ENCODE assay signal across 8 mouse cellular contexts in genomic region chr7:30353279-30353822, GRCm38 (mm10). TPM values are rescaled to one million over a fixed set of nuclear protein-coding genes. Genes with fewer than 3 reads are reported as not detected.
DNase-seq lines count a peak whose midpoint lies in the region; ATAC-seq and TF ChIP-seq lines count a peak whose summit lies in the region.

No protein-coding gene starts in this region.

- no peak overlapping the region for H3K9ac ChIP-seq in forebrain, embryonic 12.5 days
- no peak overlapping the region for H3K9ac ChIP-seq in midbrain, postnatal 0 days (replicated peaks; ENCODE audit: low read length, poor library complexity, severe bottlenecking)
- no peak overlapping the region for H3K9ac ChIP-seq in stomach, postnatal 0 days (ENCODE audit: low read length)

- peak; percentile 80; the same call in 1 of the 2 replicates for TF ChIP-seq CTCF in testis, adult 2 months (IDR thresholded peaks at IDR 0.05; ENCODE audit: control insufficient read depth, insufficient read depth, insufficient replicate concordance, low read depth, low read length)
- peak; percentile 80 for TF ChIP-seq CTCF in midbrain, postnatal 0 days (IDR thresholded peaks at IDR 0.05)
- TF ChIP-seq CTCF in stomach, postnatal 0 days (IDR thresholded peaks at IDR 0.05; ENCODE audit: low read depth), result peak; percentile 83

- intact Hi-C loops in left cerebral cortex, postnatal 25 days (cut with DNase I), result no loop called here

- H3K4me2 ChIP-seq in forebrain, embryonic 12.5 days, result no peak overlapping the region
- H3K4me2 ChIP-seq in midbrain, postnatal 0 days (ENCODE audit: low read depth, low read length, poor library complexity, severe bottlenecking), result no peak overlapping the region
- H3K4me2 ChIP-seq in stomach, postnatal 0 days (replicated peaks; ENCODE audit: low read depth), result no peak overlapping the region

- WGBS in forebrain, embryonic 12.5 days, result 18% methylated on average over 6 of the region's 6 CpGs
- 16% methylated on average over 6 of the region's 6 CpGs for WGBS in midbrain, postnatal 0 days
- WGBS in stomach, postnatal 0 days, result 17% methylated on average over 6 of the region's 6 CpGs

- no peak overlapping the region for H3K27ac ChIP-seq in testis, adult 2 months (ENCODE audit: control insufficient read depth, insufficient read depth, low read depth, low read length)
- H3K27ac ChIP-seq in forebrain, embryonic 12.5 days, result no peak overlapping the region
- H3K27ac ChIP-seq in midbrain, postnatal 0 days (ENCODE audit: low read depth, low read length), result no peak overlapping the region
- H3K27ac ChIP-seq in stomach, postnatal 0 days (replicated peaks), result no peak overlapping the region

- H3K4me3 ChIP-seq in testis, adult 2 months (ENCODE audit: control insufficient read depth, low read depth, low read length), result peak overlapping the region; percentile 80
- no peak overlapping the region for H3K4me3 ChIP-seq in forebrain, embryonic 12.5 days (replicated peaks)
- H3K4me3 ChIP-seq in midbrain, postnatal 0 days (ENCODE audit: low read depth, low read length), result no peak overlapping the region
- no peak overlapping the region for H3K4me3 ChIP-seq in stomach, postnatal 0 days (ENCODE audit: low read depth, low read length)

- DNase-seq in testis, postnatal 14 days (ENCODE audit: low spot score), result no peak
- peak; percentile 88 for DNase-seq in brain, adult 2 months (ENCODE audit: low read depth, low spot score)
- peak; percentile 63 for DNase-seq in hindlimb bud, embryonic 11.5 days (ENCODE audit: extremely low spot score, low read depth, low spot score)
- DNase-seq in left cerebral cortex, postnatal 25 days (ENCODE audit: low spot score in 2 of 2), result peak; percentile 70 to 74
- DNase-seq in midbrain, postnatal 0 days (ENCODE audit: low spot score), result peak; percentile 86
- peak; percentile 89 for DNase-seq in stomach, postnatal 0 days (ENCODE audit: low spot score)

- H3K9me3 ChIP-seq in forebrain, embryonic 12.5 days, result no peaks in the 10 kb centered on the region
- no peaks in the 10 kb centered on the region for H3K9me3 ChIP-seq in midbrain, postnatal 0 days (ENCODE audit: low read length)
- H3K9me3 ChIP-seq in stomach, postnatal 0 days (ENCODE audit: control insufficient read depth, low read length), result no peaks in the 10 kb centered on the region

- H3K36me3 ChIP-seq in testis, adult 2 months (ENCODE audit: control insufficient read depth, insufficient read depth, low read length), result no peaks in the 10 kb centered on the region
- H3K36me3 ChIP-seq in forebrain, embryonic 12.5 days (replicated peaks), result peaks cover 13% of the 10 kb centered on the region
- H3K36me3 ChIP-seq in midbrain, postnatal 0 days (ENCODE audit: insufficient read depth, low read length), result peaks cover 26% of the 10 kb centered on the region
- H3K36me3 ChIP-seq in stomach, postnatal 0 days (ENCODE audit: control insufficient read depth, insufficient read depth, low read length), result no peaks in the 10 kb centered on the region

- TF ChIP-seq POLR2A in testis, adult 2 months (IDR thresholded peaks at IDR 0.05; ENCODE audit: control insufficient read depth, low read depth, low read length), result no peak

- ATAC-seq in forebrain, embryonic 12.5 days (ENCODE audit: low FRiP score), result peak; percentile 65
- ATAC-seq in midbrain, postnatal 0 days (ENCODE audit: low FRiP score), result peak; percentile 58; the same call in 1 of the 2 replicates
- peak; percentile 87 for ATAC-seq in stomach, postnatal 0 days (ENCODE audit: low FRiP score, low TSS enrichment)

- TF ChIP-seq EP300 in stomach, postnatal 0 days (optimal IDR thresholded peaks at IDR 0.05), result no peak

- H3K4me1 ChIP-seq in testis, adult 2 months (ENCODE audit: control insufficient read depth, insufficient read depth, low read length), result peaks cover 3% of the 10 kb centered on the region
- peaks cover 14% of the 10 kb centered on the region for H3K4me1 ChIP-seq in forebrain, embryonic 12.5 days
- H3K4me1 ChIP-seq in midbrain, postnatal 0 days (ENCODE audit: insufficient read depth, low read length), result no peaks in the 10 kb centered on the region
- no peaks in the 10 kb centered on the region; the same call in 1 of the 2 replicates for H3K4me1 ChIP-seq in stomach, postnatal 0 days (replicated peaks; ENCODE audit: control insufficient read depth, insufficient read depth)

- no peaks in the 10 kb centered on the region for H3K27me3 ChIP-seq in testis, adult 2 months (ENCODE audit: control insufficient read depth, insufficient read depth, low read length)
- H3K27me3 ChIP-seq in forebrain, embryonic 12.5 days, result peaks cover 16% of the 10 kb centered on the region
- H3K27me3 ChIP-seq in midbrain, postnatal 0 days (ENCODE audit: insufficient read depth, low read length), result 0 out of 2 replicates have a peak, but pooled peaks cover 4% of the 10 kb centered on the region
- H3K27me3 ChIP-seq in stomach, postnatal 0 days (ENCODE audit: control insufficient read depth, insufficient read depth, low read length), result no peaks in the 10 kb centered on the region

RNA-seq across cellular contexts. Expression of gene Lrfn3, which starts 9.2 kb away (rescaled TPM):
- polyA plus RNA-seq in testis, adult 2 months (2012; rRNA removed), result 0.27 and 0.35 TPM in 2 replicates
- 7.3 and 8.1 TPM in 2 replicates for polyA plus RNA-seq in forebrain, embryonic 12.5 days (2016; fragmentation: Nextera tagmentation; extraction: Ambion mirVana)
- total RNA-seq in left cerebral cortex, postnatal 25 days (2021), result 10 to 100 TPM; 34.0 to 35.2 TPM
- 44.8 and 47.5 TPM in 2 replicates for total RNA-seq in midbrain, postnatal 0 days (2014; rRNA removed)
- polyA plus RNA-seq in midbrain, postnatal 0 days (2015; fragmentation: Nextera tagmentation; extraction: Ambion mirVana), result 22.1 and 24.8 TPM in 2 replicates
- polyA plus RNA-seq in stomach, postnatal 0 days (2015; fragmentation: Nextera tagmentation; extraction: Ambion mirVana), result 2.9 and 3.3 TPM in 2 replicates

RNA-seq across cellular contexts. Expression of gene Sdhaf1, which starts 29.7 kb away (rescaled TPM):
- polyA plus RNA-seq in testis, adult 2 months (2012; rRNA removed), result 6.1 and 6.5 TPM in 2 replicates
- polyA plus RNA-seq in forebrain, embryonic 12.5 days (2016; fragmentation: Nextera tagmentation; extraction: Ambion mirVana), result 22.0 and 23.8 TPM in 2 replicates
- total RNA-seq in left cerebral cortex, postnatal 25 days (2021), result 1 to 10 TPM; 7.2 to 7.8 TPM
- 11.5 and 14.7 TPM in 2 replicates for total RNA-seq in midbrain, postnatal 0 days (2014; rRNA removed)
- 16.5 and 16.8 TPM in 2 replicates for polyA plus RNA-seq in midbrain, postnatal 0 days (2015; fragmentation: Nextera tagmentation; extraction: Ambion mirVana)
- 19.1 and 20.2 TPM in 2 replicates for polyA plus RNA-seq in stomach, postnatal 0 days (2015; fragmentation: Nextera tagmentation; extraction: Ambion mirVana)

RNA-seq across cellular contexts. Expression of gene E130208F15Rik, which starts 31.8 kb away (rescaled TPM):
- 0.18 and 0.28 TPM in 2 replicates for polyA plus RNA-seq in testis, adult 2 months (2012; rRNA removed)
- polyA plus RNA-seq in forebrain, embryonic 12.5 days (2016; fragmentation: Nextera tagmentation; extraction: Ambion mirVana), result 2.0 TPM in 1 of 2 replicates, not detected in the other
- under 1 TPM; 0.32 to 0.55 TPM for total RNA-seq in left cerebral cortex, postnatal 25 days (2021)
- 0.05 and 0.19 TPM in 2 replicates for total RNA-seq in midbrain, postnatal 0 days (2014; rRNA removed)
- polyA plus RNA-seq in midbrain, postnatal 0 days (2015; fragmentation: Nextera tagmentation; extraction: Ambion mirVana), result not detected in 2 replicates
- not detected in 2 replicates for polyA plus RNA-seq in stomach, postnatal 0 days (2015; fragmentation: Nextera tagmentation; extraction: Ambion mirVana)

RNA-seq across cellular contexts. Expression of gene Syne4, which starts 38.7 kb away (rescaled TPM):
- 7.4 and 9.6 TPM in 2 replicates for polyA plus RNA-seq in testis, adult 2 months (2012; rRNA removed)
- polyA plus RNA-seq in forebrain, embryonic 12.5 days (2016; fragmentation: Nextera tagmentation; extraction: Ambion mirVana), result 21.8 and 23.5 TPM in 2 replicates
- total RNA-seq in left cerebral cortex, postnatal 25 days (2021), result 1 to 10 TPM; 8.4 to 8.7 TPM
- 7.3 and 14.1 TPM in 2 replicates for total RNA-seq in midbrain, postnatal 0 days (2014; rRNA removed)
- 11.7 and 13.6 TPM in 2 replicates for polyA plus RNA-seq in midbrain, postnatal 0 days (2015; fragmentation: Nextera tagmentation; extraction: Ambion mirVana)
- polyA plus RNA-seq in stomach, postnatal 0 days (2015; fragmentation: Nextera tagmentation; extraction: Ambion mirVana), result 13.5 and 14.2 TPM in 2 replicates

RNA-seq across cellular contexts. Expression of gene Alkbh6, which starts 44.8 kb away (rescaled TPM):
- 36.5 and 38.0 TPM in 2 replicates for polyA plus RNA-seq in testis, adult 2 months (2012; rRNA removed)
- polyA plus RNA-seq in forebrain, embryonic 12.5 days (2016; fragmentation: Nextera tagmentation; extraction: Ambion mirVana), result 73.2 and 79.0 TPM in 2 replicates
- 10 to 100 TPM; 63.6 to 64.4 TPM for total RNA-seq in left cerebral cortex, postnatal 25 days (2021)
- total RNA-seq in midbrain, postnatal 0 days (2014; rRNA removed), result 76.1 and 121 TPM in 2 replicates
- polyA plus RNA-seq in midbrain, postnatal 0 days (2015; fragmentation: Nextera tagmentation; extraction: Ambion mirVana), result 129 and 140 TPM in 2 replicates
- 55.4 and 58.8 TPM in 2 replicates for polyA plus RNA-seq in stomach, postnatal 0 days (2015; fragmentation: Nextera tagmentation; extraction: Ambion mirVana)
